Mouse (Mus musculus) intestine, embryonic 16.5 days (tissue): ENCODE measurements around the gene Baiap2l1. TPM values are rescaled to one million over a fixed set of nuclear protein-coding genes. Genes with fewer than 3 reads are reported as not detected.

ENCODE experiments used
- ATAC-seq: fragments of 200-750 bp; cut with Nextera tagmentation; 2 replicates; pipeline ENCODE4 v1.8.0; 2017; ENCODE audit warnings: moderate TSS enrichment, moderate library complexity
- H3K27ac ChIP-seq: fragments of 300-500 bp; sonication (generic); 2 replicates; pipeline ENCODE4 v1.5.1; 2014; ENCODE audit warnings: mild to moderate bottlenecking, low read length
- H3K27me3 ChIP-seq: fragments of 300-500 bp; sonication (generic); replicated peaks from 2 replicates; pipeline ENCODE4 v1.6.1; 2014; ENCODE audit warnings: low read length, control low read depth, mixed read lengths; ENCODE audit not compliant: control insufficient read depth, insufficient read depth
- H3K36me3 ChIP-seq: fragments of 300-500 bp; sonication (generic); 2 replicates; pipeline ENCODE4 v1.6.1; 2014; ENCODE audit warnings: low read length, control low read depth; ENCODE audit not compliant: control insufficient read depth, insufficient read depth
- H3K4me1 ChIP-seq: fragments of 300-500 bp; sonication (generic); 2 replicates; pipeline ENCODE4 v1.6.1; 2014; ENCODE audit warnings: low read length, control low read depth, mixed read lengths; ENCODE audit not compliant: control insufficient read depth, insufficient read depth
- H3K4me2 ChIP-seq: fragments of 300-500 bp; sonication (generic); 2 replicates; pipeline ENCODE4 v1.6.1; 2014; ENCODE audit warnings: low read depth, low read length, control low read depth
- H3K4me3 ChIP-seq: fragments of 300-500 bp; sonication (generic); 2 replicates; pipeline ENCODE4 v1.5.1; 2014; ENCODE audit warnings: mild to moderate bottlenecking, low read length
- H3K9ac ChIP-seq: fragments of 300-500 bp; sonication (generic); 2 replicates; pipeline ENCODE4 v1.6.1; 2014; ENCODE audit warnings: low read depth, low read length
- H3K9me3 ChIP-seq: fragments of 300-500 bp; sonication (generic); 2 replicates; pipeline ENCODE4 v1.6.1; 2016; ENCODE audit warnings: low read length, control low read depth; ENCODE audit not compliant: control insufficient read depth
- WGBS: fragments of 180-500 bp; shearing (Covaris S2); extraction: QIAGEN DNeasy Blood & Tissue Kit; methylation state at CpG from one replicate; pipeline ENCODE4 v1.1.7; 2014; 5-methylcytosine and 5-hydroxymethylcytosine counted together
- polyA plus RNA-seq: library from polyadenylated mRNA; unstranded; fragments of >200 nt; fragmentation: Nextera tagmentation; extraction: Ambion mirVana; gene quantifications from 2 replicates; pipeline ENCODE4 v1.2.1, GENCODE M21; 2015

Baiap2l1 gene
- polyA plus RNA-seq, 1 experiment from 2014 or later = 32.0 TPM

- H3K27ac ChIP-seq = no peak within 1 kb of the TSS
- WGBS = 90% methylated on average over 7 of the region's 7 CpGs
- no peaks in the 10 kb centered on the region for H3K27me3 ChIP-seq
- no peak within 1 kb of the TSS for H3K4me2 ChIP-seq
- no peaks in the 10 kb centered on the region for H3K36me3 ChIP-seq
- H3K4me1 ChIP-seq = peaks cover 6% of the 10 kb centered on the region; the same call in 1 of the 2 replicates
- no peaks in the 10 kb centered on the region for H3K9me3 ChIP-seq
- H3K9ac ChIP-seq = no peak within 1 kb of the TSS
- H3K4me3 ChIP-seq = no peak within 1 kb of the TSS
- ATAC-seq = no peak
These were observed 113.9 kb downstream of the Baiap2l1 start, which contains the start of gene Bri3 for GRCm38 (mm10) chr5:144243901-144244487. Bri3 (plus strand) TSS chr5:144244437.

- Histone ChIP-seq H3K9me3 (no peaks in the 10 kb centered on the region), H3K27me3 (no peaks in the 10 kb centered on the region), H3K4me1 (no peaks in the 10 kb centered on the region), H3K36me3 (no peaks in the 10 kb centered on the region), H3K4me3 (no peak overlapping the region), H3K9ac (no peak overlapping the region), H3K27ac (no peak overlapping the region), H3K4me2 (no peak overlapping the region)
- no peak for ATAC-seq
- WGBS = 75% methylated on average over 1 of the region's 1 CpGs
These were observed 118.9 kb downstream of the Baiap2l1 start for GRCm38 (mm10) chr5:144238969-144239368.

- 84% methylated on average over 7 of the region's 7 CpGs for WGBS
- no peak overlapping the region for H3K4me3 ChIP-seq
- no peak overlapping the region for H3K27ac ChIP-seq
- no peaks in the 10 kb centered on the region for H3K9me3 ChIP-seq
- H3K36me3 ChIP-seq = no peaks in the 10 kb centered on the region
- ATAC-seq = no peak
- no peaks in the 10 kb centered on the region for H3K4me1 ChIP-seq
- no peaks in the 10 kb centered on the region for H3K27me3 ChIP-seq
- no peak overlapping the region for H3K4me2 ChIP-seq
- no peak overlapping the region for H3K9ac ChIP-seq
These were observed 123.2 kb downstream of the Baiap2l1 start for GRCm38 (mm10) chr5:144234714-144235113.

DNA sequence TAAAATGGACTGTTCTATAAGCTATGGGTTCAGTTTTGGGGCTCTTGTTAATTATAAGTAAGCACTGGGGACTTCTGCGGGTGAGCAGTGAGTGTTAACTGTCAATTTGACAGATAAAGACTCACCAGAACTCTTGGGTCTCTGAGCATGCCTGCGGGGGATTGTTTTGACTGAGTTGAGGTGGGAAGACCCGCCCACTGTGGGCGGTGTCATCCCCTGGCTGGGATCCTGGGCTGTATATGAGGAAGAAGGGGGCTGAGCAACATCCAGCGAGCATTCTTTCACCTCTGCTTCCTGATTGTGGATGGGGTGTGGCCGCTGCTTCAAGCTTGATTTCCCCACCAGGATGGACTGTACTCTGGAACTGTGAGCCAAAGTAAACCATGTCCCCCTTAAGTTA, 123.7 kb downstream of the Baiap2l1 start:
- H3K4me2 ChIP-seq = no peak overlapping the region
- H3K27ac ChIP-seq = no peak overlapping the region
- no peak overlapping the region for H3K4me3 ChIP-seq
- H3K4me1 ChIP-seq = no peaks in the 10 kb centered on the region
- no peaks in the 10 kb centered on the region for H3K36me3 ChIP-seq
- no peak overlapping the region for H3K9ac ChIP-seq
- no peaks in the 10 kb centered on the region for H3K27me3 ChIP-seq
- no peaks in the 10 kb centered on the region for H3K9me3 ChIP-seq
- ATAC-seq = no peak
- 68% methylated on average over 6 of the region's 6 CpGs for WGBS

GRCm38 (mm10) chr5:144232531-144232930, 125.4 kb downstream of the Baiap2l1 start:
- no peaks in the 10 kb centered on the region for H3K27me3 ChIP-seq
- H3K4me3 ChIP-seq = no peak overlapping the region
- no peak overlapping the region for H3K4me2 ChIP-seq
- WGBS = 85% methylated on average over 5 of the region's 5 CpGs
- no peak overlapping the region for H3K27ac ChIP-seq
- no peak for ATAC-seq
- no peak overlapping the region for H3K9ac ChIP-seq
- H3K9me3 ChIP-seq = no peaks in the 10 kb centered on the region
- no peaks in the 10 kb centered on the region for H3K4me1 ChIP-seq
- no peaks in the 10 kb centered on the region for H3K36me3 ChIP-seq

DNA sequence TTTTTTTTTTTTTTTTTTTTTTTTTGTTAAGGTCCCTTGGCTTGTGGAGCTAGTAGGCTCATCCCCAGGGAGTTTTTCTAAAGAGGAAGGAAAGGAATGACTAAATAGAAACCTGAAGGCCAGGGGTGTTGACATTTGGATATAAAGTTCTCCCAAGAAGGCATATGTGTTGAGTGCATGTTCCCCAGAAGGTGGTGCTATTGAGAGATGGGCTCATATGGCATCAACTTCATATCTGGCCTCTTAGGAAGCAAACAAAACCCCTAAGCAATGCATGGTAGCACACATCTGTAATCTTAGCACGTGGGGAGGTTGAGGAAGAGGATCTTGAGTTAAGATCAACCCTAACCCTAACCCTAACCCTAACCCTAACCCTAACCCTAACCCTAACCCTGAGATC, 126.5 kb downstream of the Baiap2l1 start:
- Histone ChIP-seq H3K4me3 (no peak overlapping the region), H3K27me3 (no peaks in the 10 kb centered on the region), H3K9ac (no peak overlapping the region), H3K4me1 (no peaks in the 10 kb centered on the region), H3K36me3 (no peaks in the 10 kb centered on the region), H3K27ac (no peak overlapping the region), H3K4me2 (no peak overlapping the region), H3K9me3 (no peaks in the 10 kb centered on the region)
- no peak for ATAC-seq
- WGBS = 87% methylated on average over 1 of the region's 1 CpGs

DNA sequence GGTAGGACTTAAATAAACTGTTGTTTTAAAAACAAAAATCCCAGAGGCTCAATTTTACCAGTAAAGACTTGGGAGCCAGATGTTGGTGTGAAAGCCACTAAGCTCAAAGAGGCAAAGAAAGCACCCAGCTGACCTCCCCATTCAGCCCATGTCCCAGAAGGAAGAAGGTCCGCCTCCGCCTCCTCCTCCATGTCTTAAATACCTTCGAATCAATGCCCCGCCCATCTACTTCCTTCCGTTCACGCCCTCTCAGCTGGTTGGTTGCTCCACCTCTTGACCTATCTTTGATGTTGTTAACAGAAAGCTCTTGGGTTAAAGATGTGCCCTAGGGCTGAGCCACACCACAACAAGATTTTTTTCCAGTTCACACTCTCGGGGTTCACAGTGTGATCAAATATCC, 127.7 kb downstream of the Baiap2l1 start:
- Histone ChIP-seq H3K36me3 (no peaks in the 10 kb centered on the region), H3K9me3 (no peaks in the 10 kb centered on the region), H3K4me1 (no peaks in the 10 kb centered on the region), H3K4me3 (no peak overlapping the region), H3K9ac (no peak overlapping the region), H3K4me2 (no peak overlapping the region), H3K27ac (no peak overlapping the region), H3K27me3 (no peaks in the 10 kb centered on the region)
- 81% methylated on average over 7 of the region's 7 CpGs for WGBS
- no peak for ATAC-seq

DNA sequence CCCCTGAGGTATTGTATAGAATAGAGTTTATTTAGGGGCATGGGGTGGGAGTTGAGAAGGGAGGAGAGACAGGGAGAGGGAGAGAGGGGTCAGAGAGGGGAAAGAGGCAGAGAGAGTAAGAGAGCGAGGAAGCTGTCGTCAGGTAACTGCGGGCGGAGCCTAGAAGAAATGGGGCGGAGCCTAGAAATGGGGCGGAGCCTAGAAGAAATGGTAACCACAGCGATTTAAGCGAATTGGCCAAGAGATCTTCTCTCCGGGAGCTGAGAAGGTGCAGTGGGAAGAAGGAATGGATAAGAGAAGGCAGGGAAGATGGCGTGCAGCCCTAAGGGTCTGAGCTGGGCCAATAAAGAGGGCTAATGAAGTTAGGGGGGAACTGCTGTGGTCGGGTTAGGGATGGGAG, 131.7 kb downstream of the Baiap2l1 start:
- no peak overlapping the region for H3K4me3 ChIP-seq
- no peaks in the 10 kb centered on the region for H3K36me3 ChIP-seq
- ATAC-seq = no peak
- H3K4me2 ChIP-seq = no peak overlapping the region
- no peaks in the 10 kb centered on the region for H3K9me3 ChIP-seq
- no peak overlapping the region for H3K27ac ChIP-seq
- WGBS = 28% methylated on average over 11 of the region's 11 CpGs
- no peaks in the 10 kb centered on the region for H3K27me3 ChIP-seq
- no peak overlapping the region for H3K9ac ChIP-seq
- H3K4me1 ChIP-seq = peaks cover 6% of the 10 kb centered on the region; the same call in 1 of the 2 replicates

- WGBS = 27% methylated on average over 18 of the region's 18 CpGs
- H3K4me2 ChIP-seq = peak overlapping the region; percentile 81
- peak overlapping the region; percentile 69 for H3K9ac ChIP-seq
- H3K27me3 ChIP-seq = no peaks in the 10 kb centered on the region
- ATAC-seq = 0 out of 2 replicates have a peak, but pooled peaks have one; percentile 20
- peaks cover 6% of the 10 kb centered on the region; the same call in 1 of the 2 replicates for H3K4me1 ChIP-seq
- H3K27ac ChIP-seq = peak overlapping the region; percentile 25; the same call in 1 of the 2 replicates
- no peaks in the 10 kb centered on the region for H3K9me3 ChIP-seq
- H3K4me3 ChIP-seq = peak overlapping the region; percentile 61
- H3K36me3 ChIP-seq = no peaks in the 10 kb centered on the region
These were observed 133.8 kb downstream of the Baiap2l1 start for GRCm38 (mm10) chr5:144223899-144224816.
